Mouse (Mus musculus) liver, embryonic 11.5 days (tissue): Measurements from ENCODE around the gene Rab9. TPM values are rescaled to one million over a fixed set of nuclear protein-coding genes. Genes with fewer than 3 reads are reported as not detected.

Experiments
- ATAC-seq: fragments of 200-750 bp; cut with Nextera tagmentation; replicated peaks from 2 replicates; pipeline ENCODE4 v1.8.0; 2017; ENCODE audit warnings: moderate number of reproducible peaks, mild to moderate bottlenecking, moderate TSS enrichment, moderate library complexity; ENCODE audit not compliant: low FRiP score
- DNase-seq: peaks from one replicate; pipeline ENCODE4 v3.0.0-alpha.2; 2017; ENCODE audit warnings: low spot score
- H3K27ac ChIP-seq: fragments of 300-500 bp; sonication (generic); 2 replicates; pipeline ENCODE4 v1.5.1; 2014; ENCODE audit warnings: mild to moderate bottlenecking, low read depth, low read length, control low read depth
- H3K27me3 ChIP-seq: fragments of 300-500 bp; sonication (generic); replicated peaks from 2 replicates; pipeline ENCODE4 v1.6.1; 2014; ENCODE audit warnings: low read length, mixed read lengths; ENCODE audit not compliant: control insufficient read depth, insufficient read depth
- H3K36me3 ChIP-seq: fragments of 300-500 bp; sonication (generic); 2 replicates; pipeline ENCODE4 v1.6.1; 2014; ENCODE audit warnings: mild to moderate bottlenecking, low read length, moderate library complexity, mixed read lengths; ENCODE audit not compliant: control insufficient read depth, insufficient read depth
- H3K4me1 ChIP-seq: fragments of 300-500 bp; sonication (generic); replicated peaks from 2 replicates; pipeline ENCODE4 v1.6.1; 2014; ENCODE audit warnings: low read length, mixed read lengths; ENCODE audit not compliant: control insufficient read depth, insufficient read depth
- H3K4me2 ChIP-seq: fragments of 300-500 bp; sonication (generic); 2 replicates; pipeline ENCODE4 v1.6.1; 2014; ENCODE audit warnings: mild to moderate bottlenecking, control low read depth, moderate library complexity
- H3K4me3 ChIP-seq: fragments of 300-500 bp; sonication (generic); 2 replicates; pipeline ENCODE4 v1.5.1; 2014; ENCODE audit warnings: low read depth, low read length, control low read depth
- H3K9ac ChIP-seq: fragments of 300-500 bp; sonication (generic); 2 replicates; pipeline ENCODE4 v1.6.1; 2014; ENCODE audit warnings: low read depth, low read length, control low read depth
- H3K9me3 ChIP-seq: fragments of 300-500 bp; sonication (generic); 2 replicates; pipeline ENCODE4 v1.6.1; 2016; ENCODE audit warnings: low read length, inconsistent platforms, mixed read lengths; ENCODE audit not compliant: control insufficient read depth
- WGBS: fragments of 180-500 bp; shearing (Covaris S2); extraction: QIAGEN DNeasy Blood & Tissue Kit; methylation state at CpG from one replicate; pipeline ENCODE4 v1.1.7; 2014; 5-methylcytosine and 5-hydroxymethylcytosine counted together
- polyA plus RNA-seq: library from polyadenylated mRNA; unstranded; fragments of >200 nt; fragmentation: Nextera tagmentation; extraction: Ambion mirVana; gene quantifications from 2 replicates; pipeline ENCODE4 v1.2.1, GENCODE M21; 2014

The Rab9 gene
- polyA plus RNA-seq, 1 experiment from 2014 or later = 46.6 TPM

DNA sequence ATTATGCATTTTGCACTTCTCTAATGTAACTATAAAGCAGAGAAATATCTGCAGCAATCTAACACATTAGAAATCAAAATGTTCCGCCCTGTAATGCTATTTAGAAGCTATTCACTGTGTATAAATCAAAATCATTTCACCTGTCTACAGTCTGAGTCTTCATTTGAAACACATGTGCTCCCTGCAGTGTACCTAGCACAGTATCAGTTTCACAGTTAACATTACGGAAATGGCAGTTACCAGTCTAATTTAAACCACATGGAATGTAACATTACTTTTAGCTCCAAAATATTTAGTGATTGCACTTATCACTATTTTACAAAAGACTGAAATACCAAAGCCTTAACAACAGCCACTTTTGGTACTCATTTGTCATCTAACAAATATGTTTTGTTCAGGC lies 44.9 kb downstream of the Rab9 start:
- no peak for DNase-seq
- Histone ChIP-seq H3K27ac (no peak overlapping the region), H3K9me3 (no peaks in the 10 kb centered on the region), H3K36me3 (no peaks in the 10 kb centered on the region), H3K4me1 (no peaks in the 10 kb centered on the region), H3K4me2 (no peak overlapping the region), H3K4me3 (no peak overlapping the region), H3K9ac (no peak overlapping the region), H3K27me3 (peaks cover under 1% of the 10 kb centered on the region; the same call in 1 of the 2 replicates)
- ATAC-seq = no peak
- WGBS = 79% methylated on average over 2 of the region's 2 CpGs

DNA sequence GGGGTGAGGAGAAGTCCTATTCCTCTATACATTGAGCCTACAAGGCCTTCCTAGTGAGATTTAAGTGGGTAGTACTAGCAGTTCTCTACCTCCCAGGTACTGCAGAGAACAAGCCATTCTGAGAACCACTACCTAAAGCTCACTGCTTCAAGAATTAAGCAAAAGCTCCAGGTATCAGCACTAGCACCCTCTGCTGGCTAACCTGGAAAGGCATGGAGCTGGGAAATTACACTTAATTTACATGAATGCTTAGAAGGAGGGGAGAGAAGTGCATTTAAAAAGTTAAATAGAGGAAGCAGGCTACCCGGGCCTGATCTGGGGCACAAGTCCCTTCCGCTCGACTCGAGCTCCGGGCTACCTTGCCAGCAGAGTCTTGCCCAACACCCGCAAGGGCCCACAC lies 63.5 kb downstream of the Rab9 start:
- H3K9me3 ChIP-seq = no peaks in the 10 kb centered on the region
- ATAC-seq (no peak), DNase-seq (no peak)
- H3K4me1 ChIP-seq = no peaks in the 10 kb centered on the region
- H3K9ac ChIP-seq = no peak overlapping the region
- H3K36me3 ChIP-seq = no peaks in the 10 kb centered on the region
- H3K27ac ChIP-seq = no peak overlapping the region
- WGBS = 84% methylated on average over 5 of the region's 6 CpGs
- H3K4me3 ChIP-seq = no peak overlapping the region
- H3K27me3 ChIP-seq = no peaks in the 10 kb centered on the region
- H3K4me2 ChIP-seq = no peak overlapping the region

DNA sequence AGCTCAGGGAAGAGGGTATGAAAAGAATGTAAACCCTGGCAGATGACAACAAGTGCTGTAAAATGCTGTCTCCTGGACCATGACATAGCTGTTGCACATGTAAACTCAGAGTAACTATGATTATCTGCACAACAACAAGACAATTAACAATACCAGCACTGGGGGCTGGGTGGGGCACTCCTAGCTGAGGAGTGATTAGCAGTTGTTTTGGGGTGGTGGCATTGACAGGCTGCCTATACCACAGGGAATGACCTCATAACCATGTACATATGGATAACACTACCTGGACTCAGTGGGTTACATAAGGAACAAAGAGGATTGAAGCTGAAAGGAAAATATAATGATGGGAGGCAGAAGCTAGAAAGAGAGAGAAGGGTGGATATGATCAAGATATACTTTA lies 71.8 kb downstream of the Rab9 start:
- no peak overlapping the region for H3K4me2 ChIP-seq
- ATAC-seq = peak; percentile 80
- H3K9me3 ChIP-seq = no peaks in the 10 kb centered on the region
- no peaks in the 10 kb centered on the region for H3K4me1 ChIP-seq
- H3K36me3 ChIP-seq = no peaks in the 10 kb centered on the region
- H3K9ac ChIP-seq = no peak overlapping the region
- no peak overlapping the region for H3K27ac ChIP-seq
- H3K4me3 ChIP-seq = no peak overlapping the region
- peaks cover 3% of the 10 kb centered on the region; the same call in 1 of the 2 replicates for H3K27me3 ChIP-seq
- DNase-seq = no peak

Other genes with a start within 250 kb of the Rab9 start
- gene Gpm6b, start 241.0 kb downstream of the Rab9 start, polyA plus RNA-seq = 4.5 and 5.1 TPM in 2 replicates
- gene Trappc2, start 39.3 kb downstream of the Rab9 start, polyA plus RNA-seq = 24.0 and 25.4 TPM in 2 replicates
- 6.1 and 6.9 TPM in 2 replicates for gene Ofd1, start 39.2 kb downstream of the Rab9 start, polyA plus RNA-seq
- 6.0 and 7.8 TPM in 2 replicates for gene Tceanc, start 38.7 kb upstream of the Rab9 start, polyA plus RNA-seq
- 2.3 and 2.8 TPM in 2 replicates for gene Egfl6, start 105.9 kb upstream of the Rab9 start, polyA plus RNA-seq